Mouse (Mus musculus): ENCODE results near the gene Il1a.

- TF ChIP-seq CTCF (IDR thresholded peaks at IDR 0.05; ENCODE audit: insufficient read depth, low read length) (no peak), POLR2A (IDR thresholded peaks at IDR 0.05; ENCODE audit: borderline replicate concordance, extremely low read depth, low read depth, low read length) (no peak)
These were observed 48.5 kb downstream of the Il1a start for GRCm38 (mm10) chr2:129261151-129261794.
